Mouse (Mus musculus) midbrain, embryonic 14.5 days (tissue): ENCODE results near the gene Vapa. TPM values are rescaled to one million over a fixed set of nuclear protein-coding genes. Genes with fewer than 3 reads are reported as not detected.

ENCODE experiments used
- polyA plus RNA-seq: library from polyadenylated mRNA; unstranded; fragments of >200 nt; fragmentation: Nextera tagmentation; extraction: Ambion mirVana; gene quantifications from 2 replicates; pipeline ENCODE4 v1.2.1, GENCODE M21; 2014

The Vapa gene
- polyA plus RNA-seq, 1 experiment from 2014 or later = 291 TPM

Other genes with a start within 250 kb of the Vapa start
- 0.20 TPM in 1 of 2 replicates, not detected in the other for gene Tmem232, start 72.8 kb downstream of the Vapa start, polyA plus RNA-seq
- 0.12 TPM in 2 replicates for gene Txndc2, start 28.6 kb upstream of the Vapa start, polyA plus RNA-seq
- gene Rab31, start 159.2 kb upstream of the Vapa start, polyA plus RNA-seq = 67.8 and 90.2 TPM in 2 replicates
- gene Ppp4r1, start 169.0 kb upstream of the Vapa start, polyA plus RNA-seq = 45.0 and 54.0 TPM in 2 replicates